Mouse (Mus musculus) kidney, embryonic 16.5 days (tissue): Measurements from ENCODE around the gene Taar3. TPM values are rescaled to one million over a fixed set of nuclear protein-coding genes. Genes with fewer than 3 reads are reported as not detected.

Experiments used
- ATAC-seq: fragments of 200-750 bp; cut with Nextera tagmentation; 2 replicates; pipeline ENCODE4 v1.8.0; 2017; ENCODE audit warnings: moderate TSS enrichment; ENCODE audit not compliant: low FRiP score, low TSS enrichment
- H3K27ac ChIP-seq: fragments of 300-500 bp; sonication (generic); 2 replicates; pipeline ENCODE4 v1.5.1; 2014; ENCODE audit warnings: low read length
- H3K27me3 ChIP-seq: fragments of 300-500 bp; sonication (generic); 2 replicates; pipeline ENCODE4 v1.6.1; 2014; ENCODE audit warnings: low read length, control low read depth, mixed read lengths; ENCODE audit not compliant: insufficient read depth
- H3K36me3 ChIP-seq: fragments of 300-500 bp; sonication (generic); 2 replicates; pipeline ENCODE4 v1.6.1; 2014; ENCODE audit warnings: low read length, control low read depth, mixed read lengths; ENCODE audit not compliant: insufficient read depth
- H3K4me1 ChIP-seq: fragments of 300-500 bp; sonication (generic); 2 replicates; pipeline ENCODE4 v1.6.1; 2014; ENCODE audit warnings: low read length, control low read depth, mixed read lengths; ENCODE audit not compliant: insufficient read depth
- H3K4me2 ChIP-seq: fragments of 300-500 bp; sonication (generic); replicated peaks from 2 replicates; pipeline ENCODE4 v1.6.1; 2014; ENCODE audit warnings: low read depth, low read length
- H3K4me3 ChIP-seq: fragments of 300-500 bp; sonication (generic); 2 replicates; pipeline ENCODE4 v1.5.1; 2014; ENCODE audit warnings: mild to moderate bottlenecking, low read length
- H3K9ac ChIP-seq: fragments of 300-500 bp; sonication (generic); replicated peaks from 2 replicates; pipeline ENCODE4 v1.6.1; 2014; ENCODE audit warnings: low read length
- H3K9me3 ChIP-seq: fragments of 300-500 bp; sonication (generic); 2 replicates; pipeline ENCODE4 v1.6.1; 2016; ENCODE audit warnings: low read length, control low read depth
- WGBS: fragments of 180-500 bp; shearing (Covaris S2); extraction: QIAGEN DNeasy Blood & Tissue Kit; methylation state at CpG from one replicate; pipeline ENCODE4 v1.1.7; 2014; 5-methylcytosine and 5-hydroxymethylcytosine counted together
- polyA plus RNA-seq: library from polyadenylated mRNA; unstranded; fragments of >200 nt; fragmentation: Nextera tagmentation; extraction: Ambion mirVana; gene quantifications from 2 replicates; pipeline ENCODE4 v1.2.1, GENCODE M21; 2015

Taar3 gene
- polyA plus RNA-seq, result not detected in 2 replicates

- ATAC-seq, result no peak
- H3K9me3 ChIP-seq, result no peaks in the 10 kb centered on the region
- H3K4me3 ChIP-seq, result no peak within 1 kb of the TSS
- H3K36me3 ChIP-seq, result no peaks in the 10 kb centered on the region
- H3K4me2 ChIP-seq, result no peak within 1 kb of the TSS
- WGBS, result 89% methylated on average over 16 of the region's 16 CpGs
- H3K27ac ChIP-seq, result no peak within 1 kb of the TSS
- no peak within 1 kb of the TSS for H3K9ac ChIP-seq
- H3K27me3 ChIP-seq, result no peaks in the 10 kb centered on the region
- H3K4me1 ChIP-seq, result 0 out of 2 replicates have a peak, but pooled peaks cover 2% of the 10 kb centered on the region
These were observed at the start of gene Taar3 for GRCm38 (mm10) chr10:23949508-23950005. Gene Taar3 (plus strand): TSS chr10:23949558.

GRCm38 (mm10) chr10:23901119-23901518 lies 48.2 kb upstream of the Taar3 start:
- Histone ChIP-seq H3K9me3 (no peaks in the 10 kb centered on the region), H3K27ac (no peak overlapping the region), H3K27me3 (no peaks in the 10 kb centered on the region), H3K9ac (no peak overlapping the region), H3K4me3 (no peak overlapping the region), H3K4me2 (no peak overlapping the region), H3K36me3 (no peaks in the 10 kb centered on the region), H3K4me1 (no peaks in the 10 kb centered on the region)
- WGBS, result 84% methylated on average over 3 of the region's 3 CpGs
- ATAC-seq, result no peak

DNA sequence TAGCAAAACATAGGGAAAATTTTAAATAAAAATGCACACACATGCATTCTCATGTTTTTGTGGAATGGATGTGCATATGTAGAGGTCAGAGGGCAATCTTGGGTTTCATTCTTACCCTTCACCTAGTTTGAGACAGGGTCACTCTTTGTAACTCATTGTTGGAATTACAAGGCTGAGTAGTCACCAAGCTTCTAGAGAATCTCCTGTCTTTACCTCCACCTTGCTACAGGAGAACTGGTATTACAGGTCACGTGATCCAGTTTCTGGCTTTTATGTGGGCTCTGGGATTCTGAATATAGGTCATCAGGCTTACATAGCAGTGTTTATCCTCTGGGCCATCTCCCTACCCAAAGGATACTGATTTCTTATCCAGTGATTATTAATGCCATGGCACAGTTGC lies 43.7 kb upstream of the Taar3 start:
- 79% methylated on average over 1 of the region's 1 CpGs for WGBS
- no peaks in the 10 kb centered on the region for H3K36me3 ChIP-seq
- no peak overlapping the region for H3K4me2 ChIP-seq
- H3K9me3 ChIP-seq, result no peaks in the 10 kb centered on the region
- no peaks in the 10 kb centered on the region for H3K27me3 ChIP-seq
- ATAC-seq, result no peak
- no peaks in the 10 kb centered on the region for H3K4me1 ChIP-seq
- H3K4me3 ChIP-seq, result no peak overlapping the region
- H3K9ac ChIP-seq, result no peak overlapping the region
- no peak overlapping the region for H3K27ac ChIP-seq

- no peak within 1 kb of the TSS for H3K4me3 ChIP-seq
- WGBS, result 87% methylated on average over 4 of the region's 4 CpGs
- no peak within 1 kb of the TSS for H3K27ac ChIP-seq
- H3K4me1 ChIP-seq, result no peaks in the 10 kb centered on the region
- no peak within 1 kb of the TSS for H3K9ac ChIP-seq
- H3K36me3 ChIP-seq, result no peaks in the 10 kb centered on the region
- 0 out of 2 replicates have a peak, but pooled peaks cover 2% of the 10 kb centered on the region for H3K9me3 ChIP-seq
- no peak within 1 kb of the TSS for H3K4me2 ChIP-seq
- no peaks in the 10 kb centered on the region for H3K27me3 ChIP-seq
- ATAC-seq, result no peak
These were observed 29.3 kb upstream of the Taar3 start, which contains the start of gene Taar1 for GRCm38 (mm10) chr10:23920056-23920455. Gene Taar1 (plus strand): TSS chr10:23920356.

GRCm38 (mm10) chr10:23922468-23922867 lies 26.9 kb upstream of the Taar3 start:
- 42% methylated on average over 3 of the region's 3 CpGs for WGBS
- Histone ChIP-seq H3K27ac (no peak overlapping the region), H3K36me3 (no peaks in the 10 kb centered on the region), H3K9me3 (no peaks in the 10 kb centered on the region), H3K4me3 (no peak overlapping the region), H3K9ac (no peak overlapping the region), H3K4me2 (no peak overlapping the region), H3K27me3 (no peaks in the 10 kb centered on the region), H3K4me1 (no peaks in the 10 kb centered on the region)
- no peak for ATAC-seq

DNA sequence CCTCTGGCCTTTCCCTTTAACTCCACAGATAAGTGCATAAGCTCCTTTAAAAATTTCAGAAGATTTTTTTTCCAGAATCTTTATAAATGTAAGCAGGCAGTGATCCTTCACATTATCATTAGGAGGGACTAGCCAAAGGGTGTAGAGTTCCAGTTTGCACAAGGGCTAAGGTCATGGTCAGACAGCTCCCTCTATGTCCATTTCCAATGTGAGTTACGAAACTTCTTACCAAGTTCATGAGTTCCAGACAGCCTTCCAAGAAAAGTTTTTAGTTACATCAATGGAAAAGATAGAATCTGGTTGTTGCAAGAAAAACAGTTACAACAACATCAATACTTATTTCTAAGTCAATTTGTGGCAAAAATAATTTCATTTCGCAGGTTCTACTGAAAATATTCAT lies 25.4 kb upstream of the Taar3 start:
- Histone ChIP-seq H3K27ac (no peak overlapping the region), H3K9me3 (no peaks in the 10 kb centered on the region), H3K36me3 (no peaks in the 10 kb centered on the region), H3K4me1 (no peaks in the 10 kb centered on the region), H3K9ac (no peak overlapping the region), H3K27me3 (no peaks in the 10 kb centered on the region), H3K4me2 (no peak overlapping the region), H3K4me3 (no peak overlapping the region)
- 78% methylated on average over 2 of the region's 2 CpGs for WGBS
- ATAC-seq, result no peak

DNA sequence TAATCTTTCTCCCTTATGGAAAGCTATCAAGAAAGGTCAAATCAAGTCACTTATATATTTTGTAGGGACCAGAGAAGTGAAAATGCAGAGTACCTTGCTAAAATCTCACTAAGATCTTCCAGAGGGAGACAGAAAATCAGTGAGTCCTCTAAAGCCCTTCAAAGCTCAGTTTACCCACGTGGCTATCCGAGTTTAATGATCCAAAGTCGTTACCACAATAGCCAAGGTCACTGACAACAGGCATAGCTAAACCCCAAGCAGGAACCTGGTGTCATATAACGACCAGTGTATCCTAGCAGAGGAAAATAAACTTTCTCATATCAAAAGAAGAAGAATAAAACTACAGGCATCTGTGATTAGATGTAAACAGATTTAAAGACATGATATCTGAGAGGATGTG lies 11.7 kb upstream of the Taar3 start:
- Histone ChIP-seq H3K4me1 (no peaks in the 10 kb centered on the region), H3K9ac (no peak overlapping the region), H3K4me3 (no peak overlapping the region), H3K4me2 (no peak overlapping the region), H3K36me3 (no peaks in the 10 kb centered on the region), H3K9me3 (no peaks in the 10 kb centered on the region), H3K27ac (no peak overlapping the region), H3K27me3 (no peaks in the 10 kb centered on the region)
- no peak for ATAC-seq
- 12% methylated on average over 4 of the region's 4 CpGs for WGBS

- 28% methylated on average over 6 of the region's 6 CpGs for WGBS
These were observed 11.0 kb upstream of the Taar3 start, which contains the start of gene Taar2 for GRCm38 (mm10) chr10:23938312-23938711. Gene Taar2 (plus strand): TSS chr10:23938572.

DNA sequence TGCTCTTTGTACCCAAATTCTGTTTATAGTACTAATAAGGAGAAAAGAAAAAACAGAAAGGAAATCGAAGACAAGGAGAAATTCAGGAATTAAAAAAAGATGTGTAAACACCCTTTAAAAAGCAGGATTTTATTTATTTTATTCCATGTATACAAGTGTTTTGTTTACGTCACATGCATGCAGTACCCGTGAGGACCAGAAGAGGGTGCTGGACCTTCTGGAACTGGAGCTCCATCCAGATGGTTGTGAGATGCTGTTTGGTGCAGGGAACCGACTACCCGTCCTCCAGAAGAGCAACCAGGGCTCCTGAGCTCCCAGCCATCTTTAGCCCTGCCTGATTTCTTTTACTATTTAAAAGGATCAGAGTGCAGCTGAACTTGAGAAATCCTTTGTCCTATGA lies 6.9 kb upstream of the Taar3 start:
- no peaks in the 10 kb centered on the region for H3K27me3 ChIP-seq
- 80% methylated on average over 5 of the region's 5 CpGs for WGBS
- ATAC-seq, result no peak

More at GRCm38 (mm10) chr10:23938312-23938711, 11.0 kb upstream of the Taar3 start, which contains the start of gene Taar2:
- no peaks in the 10 kb centered on the region for H3K27me3 ChIP-seq
- peak within 1 kb of the TSS; percentile 18; the same call in 1 of the 2 replicates for H3K4me2 ChIP-seq
- H3K9ac ChIP-seq, result no peak within 1 kb of the TSS
- no peaks in the 10 kb centered on the region for H3K9me3 ChIP-seq
- no peaks in the 10 kb centered on the region for H3K36me3 ChIP-seq
- H3K4me1 ChIP-seq, result no peaks in the 10 kb centered on the region
- no peak within 1 kb of the TSS for H3K27ac ChIP-seq
- ATAC-seq, result no peak
- H3K4me3 ChIP-seq, result no peak within 1 kb of the TSS

DNA sequence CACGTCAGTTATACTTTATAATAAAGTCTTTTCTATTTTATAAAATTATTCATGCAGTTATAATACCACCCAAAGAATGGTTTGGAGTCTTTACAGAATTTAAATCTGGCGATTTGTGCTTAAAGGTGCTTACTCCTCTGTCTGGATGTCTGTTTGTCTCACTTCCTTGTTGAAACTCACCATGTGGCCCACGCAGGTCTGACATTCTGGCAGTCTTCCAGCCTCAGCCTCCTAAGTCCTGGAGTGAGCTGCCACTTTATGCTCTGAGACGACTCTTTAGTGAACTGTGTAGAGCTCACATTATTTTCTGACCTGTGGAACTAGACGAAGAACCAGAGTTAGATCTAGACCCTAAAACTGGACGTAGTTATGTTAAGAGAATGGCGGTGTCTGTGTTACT lies 1.3 kb upstream of the Taar3 start:
- Histone ChIP-seq H3K4me1 (0 out of 2 replicates have a peak, but pooled peaks cover 2% of the 10 kb centered on the region), H3K4me3 (no peak overlapping the region), H3K36me3 (no peaks in the 10 kb centered on the region), H3K9ac (no peak overlapping the region), H3K27me3 (no peaks in the 10 kb centered on the region), H3K9me3 (no peaks in the 10 kb centered on the region), H3K4me2 (no peak overlapping the region), H3K27ac (no peak overlapping the region)
- 63% methylated on average over 7 of the region's 7 CpGs for WGBS
- ATAC-seq, result no peak

More for the DNA sequence above, 6.9 kb upstream of the Taar3 start:
- Histone ChIP-seq H3K9ac (no peak overlapping the region), H3K4me1 (no peaks in the 10 kb centered on the region), H3K36me3 (no peaks in the 10 kb centered on the region), H3K9me3 (no peaks in the 10 kb centered on the region), H3K4me3 (no peak overlapping the region), H3K4me2 (no peak overlapping the region), H3K27ac (no peak overlapping the region)
